ENCODE assay signal across 10 mouse cellular contexts in the genomic region with DNA sequence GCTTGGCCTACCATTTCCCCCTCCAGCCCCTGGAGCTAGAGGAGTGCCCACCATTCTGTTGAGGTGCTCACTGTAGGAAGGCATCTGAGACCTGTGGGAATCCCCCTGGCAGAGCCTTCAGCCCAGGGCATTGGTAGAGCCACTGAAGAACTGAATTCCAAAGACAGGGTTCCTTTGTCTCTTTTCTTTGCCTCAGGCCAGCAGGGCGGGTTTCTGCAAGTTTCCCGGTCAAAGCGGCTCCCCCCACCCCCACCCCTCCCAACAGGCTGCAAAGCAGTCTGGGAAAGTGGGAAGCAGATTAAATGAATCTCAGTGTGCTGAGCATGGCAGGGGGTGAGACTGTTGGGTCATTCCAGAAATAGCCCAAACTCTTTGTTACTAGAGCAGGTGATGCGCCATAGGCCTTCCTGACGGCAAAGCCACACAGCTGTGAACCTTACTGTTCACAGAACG. TPM values are rescaled to one million over a fixed set of nuclear protein-coding genes. Genes with fewer than 3 reads are reported as not detected.
DNase-seq lines count a peak whose midpoint lies in the region; ATAC-seq and TF ChIP-seq lines count a peak whose summit lies in the region.
"Had no signal": no experiment of that assay in that cellular context is flagged by ENCODE, and none has a peak within 500 bp of the region (broad histone marks: within the 10 kb centered on the region; RNA-seq: fewer than 3 reads in every experiment).

No protein-coding gene starts in this region.

- peak in 1 of 2 experiments; percentile 60 for DNase-seq in cerebellum, adult 2 months
- no peak for DNase-seq in cerebellum, adult 11 months
- peak; percentile 44 for DNase-seq in 3T3-L1 (ENCODE audit: low read depth, low spot score)
- no peak for DNase-seq in right cerebral cortex, postnatal 25 days
- no peak for DNase-seq in lung, postnatal 4 days
- no peak for DNase-seq in liver, postnatal 0 days
- DNase-seq: cerebellum, postnatal 10 days had no signal

- under 1% methylated on average over 6 of the region's 6 CpGs for WGBS in cerebellum, adult 2 months
- WGBS in limb, embryonic 15.5 days: 23% methylated on average over 6 of the region's 6 CpGs
- 73% methylated on average over 6 of the region's 6 CpGs for WGBS in liver, postnatal 0 days (ENCODE audit: insufficient replicate concordance)

- H3K4me3 ChIP-seq in cerebellum, adult 2 months (replicated peaks; ENCODE audit: insufficient read depth, low read depth, low read length): no peak overlapping the region
- H3K4me3 ChIP-seq in embryonic fibroblast, embryonic 13.5 days (ENCODE audit: insufficient read depth, low read length): no peak overlapping the region
- H3K4me3 ChIP-seq in limb, embryonic 15.5 days: no peak overlapping the region
- no peak overlapping the region for H3K4me3 ChIP-seq in liver, postnatal 0 days (ENCODE audit: low read depth, low read length)

- H3K4me2 ChIP-seq in limb, embryonic 15.5 days: 0 out of 2 replicates have a peak overlapping the region, but pooled peaks have one; percentile 13
- no peak overlapping the region for H3K4me2 ChIP-seq in liver, postnatal 0 days (ENCODE audit: low read depth, low read length)

- H3K27ac ChIP-seq in cerebellum, adult 2 months (ENCODE audit: insufficient read depth, low read length): peak overlapping the region; percentile 9; the same call in 1 of the 2 replicates
- H3K27ac ChIP-seq in embryonic fibroblast, embryonic 13.5 days (ENCODE audit: insufficient read depth, low read length): 0 out of 2 replicates have a peak overlapping the region, but pooled peaks have one; percentile 27
- H3K27ac ChIP-seq in limb, embryonic 15.5 days: peak overlapping the region; percentile 71
- H3K27ac ChIP-seq in liver, postnatal 0 days (ENCODE audit: low read depth): no peak overlapping the region
- H3K27ac ChIP-seq: liver, embryonic 14.5 days had no signal

- no peak for TF ChIP-seq CTCF in cerebellum, adult 2 months (IDR thresholded peaks at IDR 0.05; ENCODE audit: borderline replicate concordance, insufficient read depth, low read depth, low read length)
- TF ChIP-seq CTCF in embryonic fibroblast, embryonic 13.5 days (IDR thresholded peaks at IDR 0.05; ENCODE audit: borderline replicate concordance, insufficient read depth, low read length): no peak
- TF ChIP-seq CTCF in liver, postnatal 0 days (IDR thresholded peaks at IDR 0.05; ENCODE audit: low read depth): no peak

- peaks cover 56% of the 10 kb centered on the region for H3K4me1 ChIP-seq in cerebellum, adult 2 months (ENCODE audit: control insufficient read depth, insufficient read depth, low read length)
- peaks cover 47% of the 10 kb centered on the region for H3K4me1 ChIP-seq in embryonic fibroblast, embryonic 13.5 days (ENCODE audit: control insufficient read depth, insufficient read depth, low read length)
- peaks cover 59% of the 10 kb centered on the region for H3K4me1 ChIP-seq in limb, embryonic 15.5 days
- peaks cover 37% of the 10 kb centered on the region for H3K4me1 ChIP-seq in liver, postnatal 0 days (ENCODE audit: insufficient read depth)

- TF ChIP-seq POLR2A in cerebellum, adult 2 months (IDR thresholded peaks at IDR 0.05; ENCODE audit: borderline replicate concordance, insufficient read depth, low read length): no peak
- no peak for TF ChIP-seq POLR2A in embryonic fibroblast, embryonic 13.5 days (IDR thresholded peaks at IDR 0.05; ENCODE audit: low read depth, low read length)

- H3K27me3 ChIP-seq in cerebellum, adult 2 months (ENCODE audit: control insufficient read depth, insufficient read depth, low read length): no peaks in the 10 kb centered on the region
- no peaks in the 10 kb centered on the region for H3K27me3 ChIP-seq in limb, embryonic 15.5 days
- H3K27me3 ChIP-seq in liver, postnatal 0 days (ENCODE audit: insufficient read depth, low read length): no peaks in the 10 kb centered on the region

- TF ChIP-seq EP300 in liver, postnatal 0 days (IDR thresholded peaks at IDR 0.05; ENCODE audit: low read depth): no peak

- 0 out of 2 replicates have a peak, but pooled peaks have one; percentile 28 for ATAC-seq in limb, embryonic 15.5 days (ENCODE audit: insufficient number of reproducible peaks, low FRiP score, low TSS enrichment, low read depth)
- ATAC-seq in liver, postnatal 0 days: no peak

- no peaks in the 10 kb centered on the region for H3K9me3 ChIP-seq in limb, embryonic 15.5 days
- no peaks in the 10 kb centered on the region for H3K9me3 ChIP-seq in liver, postnatal 0 days (ENCODE audit: low read length)

- no peaks in the 10 kb centered on the region; the same call in 1 of the 2 replicates for H3K36me3 ChIP-seq in limb, embryonic 15.5 days
- no peaks in the 10 kb centered on the region; the same call in none of the 2 replicates for H3K36me3 ChIP-seq in liver, postnatal 0 days (replicated peaks; ENCODE audit: insufficient read depth, low read length)

- H3K9ac ChIP-seq in limb, embryonic 15.5 days: no peak overlapping the region
- H3K9ac ChIP-seq in liver, postnatal 0 days (replicated peaks): no peak overlapping the region
- H3K9ac ChIP-seq: liver, embryonic 14.5 days had no signal

RNA-seq across cellular contexts. Expression of gene A3galt2, which starts 18.0 kb away (rescaled TPM):
- polyA plus RNA-seq in cerebellum, adult 2 months (2012; rRNA removed): 1.9 and 2.4 TPM in 2 replicates
- 0.40 TPM in 1 of 2 replicates, not detected in the other for polyA plus RNA-seq in embryonic fibroblast, embryonic 13.5 days (2011; ENCODE audit: insufficient read length, low read depth, missing spikeins)
- polyA plus RNA-seq in limb, embryonic 15.5 days (2015; fragmentation: Nextera tagmentation; extraction: Ambion mirVana): 0.24 and 0.25 TPM in 2 replicates
- polyA plus RNA-seq in liver, postnatal 0 days (2015; fragmentation: Nextera tagmentation; extraction: Ambion mirVana): not detected in 2 replicates
